Mouse (Mus musculus) kidney, adult 8-10 months (tissue): Measurements from ENCODE around the gene Spsb2.
"Not testable (repeated sequence)": the region's sequence is repeated elsewhere in the genome, so short reads cannot be mapped to it uniquely, and the experiment has no call there.

Experiments
- DNase-seq, 2 experiments: peaks; one replicate each; pipeline ENCODE4 v3.0.0; 2022

The Spsb2 gene

DNA sequence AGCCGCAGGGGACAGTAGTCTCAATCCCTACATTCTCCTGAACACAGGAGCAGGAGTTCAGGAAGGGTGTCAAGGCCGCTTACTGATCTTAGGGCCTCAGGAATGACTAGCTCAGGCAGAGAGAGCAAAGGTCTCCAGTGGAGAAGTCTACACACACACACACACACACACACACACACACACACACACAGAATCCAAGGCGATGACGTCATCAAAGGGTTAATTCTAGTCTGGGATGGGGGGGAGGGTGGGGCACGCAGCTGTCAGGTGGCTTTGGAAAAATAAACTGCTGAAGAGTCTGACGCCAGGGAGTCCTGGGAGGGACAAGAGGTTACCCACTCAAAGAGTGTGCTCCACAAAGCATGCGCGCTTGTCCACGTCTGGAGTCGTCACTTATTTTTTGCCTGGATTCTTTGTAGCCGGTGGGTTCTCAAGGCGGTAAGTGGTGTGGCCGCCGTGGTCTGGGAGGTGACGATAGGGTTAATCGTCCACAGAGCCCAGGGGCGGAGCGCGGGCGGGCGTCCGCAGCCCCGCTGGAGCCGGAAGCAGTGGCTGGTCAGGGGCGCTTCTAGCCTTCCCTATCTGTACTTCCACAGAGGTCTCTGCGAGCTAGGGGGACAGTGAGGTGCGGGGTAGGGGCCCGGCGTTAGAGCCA, at the start of gene Spsb2:
Spsb2 (plus strand) TSS at position 304 of the 655 bp plus-strand sequence.
- peak; percentile 81 to 87 for DNase-seq

DNA sequence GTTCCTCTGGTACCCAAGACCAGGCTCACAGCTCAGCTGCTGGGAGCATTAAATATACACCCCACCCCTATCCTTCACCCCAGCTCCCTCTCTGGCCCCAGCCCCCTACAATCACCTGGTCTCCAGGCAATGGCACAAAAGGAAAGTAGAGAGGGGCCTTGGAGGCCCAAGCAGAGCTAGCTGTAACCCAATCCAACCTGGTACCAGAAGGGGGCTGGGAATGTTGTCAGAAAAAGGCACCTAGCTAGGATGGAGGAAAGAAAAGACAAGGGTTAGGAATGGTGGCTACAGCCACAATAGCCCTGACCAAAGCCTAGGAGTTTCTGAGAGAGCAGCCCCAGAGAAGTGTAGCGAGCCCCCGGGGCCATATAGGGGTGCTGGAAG, 49.6 kb upstream of the Spsb2 start:
- DNase-seq, result no peak

GRCm38 (mm10) chr6:124759259-124759658, 49.2 kb upstream of the Spsb2 start:
- DNase-seq, result peak; percentile 87 to 90

DNA sequence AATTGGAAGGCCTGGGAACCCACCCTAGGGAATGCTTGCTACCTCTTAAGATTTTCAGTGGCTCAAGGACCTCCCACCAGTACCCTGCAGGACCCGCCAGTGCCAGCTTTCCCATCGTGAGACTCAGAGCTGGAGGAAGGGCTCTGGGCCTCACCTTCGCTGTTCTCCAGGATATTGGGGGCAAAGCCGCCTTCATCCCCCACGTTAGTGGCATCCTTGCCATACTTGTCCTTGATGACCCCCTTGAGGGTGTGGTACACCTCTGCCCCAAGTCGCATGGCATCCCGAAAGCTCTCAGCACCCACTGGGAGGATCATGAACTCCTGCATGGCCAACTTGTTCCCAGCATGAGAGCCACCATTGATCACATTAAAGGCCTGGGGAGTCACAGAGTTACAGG, 42.5 kb upstream of the Spsb2 start:
- no peak for DNase-seq

DNA sequence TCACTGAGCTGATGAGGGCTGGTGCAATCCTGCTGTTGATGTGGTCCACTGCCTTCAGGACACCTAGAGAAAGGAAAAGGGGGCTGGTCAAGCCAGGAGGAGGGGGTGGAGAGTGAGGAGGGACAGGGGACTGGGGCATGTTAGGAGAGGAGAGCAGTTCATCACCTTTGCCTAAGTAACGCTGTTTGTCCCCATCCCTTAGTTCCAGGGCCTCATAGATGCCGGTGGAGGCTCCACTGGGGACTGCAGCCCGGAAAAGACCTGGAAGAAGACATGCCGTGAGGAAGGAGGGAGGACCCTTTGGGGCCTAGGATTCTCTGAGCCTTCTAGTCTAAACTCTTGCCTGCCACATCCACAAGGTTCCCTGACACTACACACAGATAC, 40.9 kb upstream of the Spsb2 start:
- DNase-seq, result no peak

DNA sequence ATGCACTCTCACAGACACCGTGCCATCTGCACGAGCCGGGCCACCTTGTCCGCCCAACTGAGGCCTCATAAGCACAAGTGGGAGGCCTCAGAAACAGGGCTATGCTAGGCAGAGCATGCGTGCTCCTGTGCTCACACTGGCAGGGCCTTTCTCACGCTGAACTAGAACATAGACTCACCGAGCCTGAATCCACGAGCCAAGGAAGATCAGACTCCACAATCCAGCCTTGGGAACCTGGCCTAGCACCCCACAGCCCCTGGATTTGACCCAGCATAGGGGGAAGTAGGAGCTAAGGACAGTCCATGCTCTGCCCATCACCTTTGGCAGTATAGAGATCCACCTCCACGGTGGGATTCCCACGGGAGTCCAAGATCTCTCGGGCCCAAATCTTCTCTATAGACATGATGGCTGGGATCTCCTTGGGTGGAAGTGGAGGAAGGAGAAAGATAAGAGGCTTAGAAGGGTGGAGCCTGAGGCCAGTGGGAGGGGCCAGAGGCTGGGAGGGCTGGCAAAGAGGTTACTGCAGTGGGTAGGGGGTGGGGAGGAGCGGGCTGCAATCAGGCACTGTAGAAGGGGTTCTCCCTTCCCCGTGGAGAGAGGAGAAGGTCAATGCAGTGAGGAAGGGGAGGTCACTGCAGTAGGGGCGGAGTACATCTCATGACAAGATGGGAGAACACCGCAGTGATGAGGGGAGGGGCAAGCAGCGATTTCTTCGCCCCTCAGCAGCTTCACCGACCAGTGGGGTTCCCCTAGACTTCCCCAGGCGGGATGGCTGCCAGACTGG, 40.3 kb upstream of the Spsb2 start:
- no peak for DNase-seq

DNA sequence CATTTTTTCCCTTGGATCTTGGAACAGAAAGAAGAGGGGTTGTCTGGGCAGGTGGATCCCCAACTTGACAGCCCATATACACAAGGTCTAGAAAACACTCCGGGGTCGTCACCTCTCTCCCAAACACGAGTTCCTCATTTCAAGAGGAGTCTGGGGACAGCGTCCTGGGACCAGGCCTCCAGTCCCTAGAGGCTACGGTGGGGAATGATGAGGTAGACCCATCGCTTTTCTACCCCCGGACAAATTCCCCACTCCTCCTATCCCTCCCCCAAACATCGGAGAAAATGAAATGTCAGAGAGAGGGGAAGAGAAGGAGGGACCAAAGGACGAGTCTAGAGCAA, 39.8 kb upstream of the Spsb2 start:
- DNase-seq, result no peak

DNA sequence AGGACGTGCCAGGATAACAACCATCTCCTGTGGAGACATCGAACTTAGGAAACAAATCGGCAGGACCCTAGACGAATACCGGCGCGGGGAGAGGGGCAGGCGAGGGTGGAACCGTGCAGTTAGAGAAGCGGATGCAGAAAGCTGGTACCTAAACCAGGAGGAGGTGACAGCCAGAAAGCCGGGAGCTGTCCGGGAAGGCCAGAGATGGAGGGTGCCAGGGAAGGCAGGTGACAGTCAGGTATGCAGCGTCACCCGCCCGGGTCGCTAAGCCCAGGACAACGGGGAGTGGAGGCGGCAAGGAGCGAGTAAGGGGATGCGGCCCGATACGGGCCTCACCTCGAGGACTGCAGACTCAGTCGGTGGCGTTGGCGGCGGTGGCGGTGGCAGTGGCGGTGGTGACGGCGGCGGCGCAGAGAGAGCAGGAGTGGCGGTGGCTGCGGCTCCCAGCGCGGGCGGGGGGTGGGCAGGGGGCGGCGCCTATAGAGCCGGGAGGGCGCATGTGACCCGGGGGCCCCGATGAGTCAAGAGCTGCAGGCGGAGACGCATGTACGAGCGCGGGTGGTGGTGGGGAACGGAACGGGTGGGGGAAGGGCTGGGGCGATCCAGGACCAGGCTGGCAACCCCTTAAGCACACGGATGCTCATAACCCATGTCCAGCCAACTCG, 39.2 kb upstream of the Spsb2 start, which contains the start of gene Eno2:
Eno2 (minus strand) TSS at position 573 of the 665 bp plus-strand sequence.
- DNase-seq, result no peak

DNA sequence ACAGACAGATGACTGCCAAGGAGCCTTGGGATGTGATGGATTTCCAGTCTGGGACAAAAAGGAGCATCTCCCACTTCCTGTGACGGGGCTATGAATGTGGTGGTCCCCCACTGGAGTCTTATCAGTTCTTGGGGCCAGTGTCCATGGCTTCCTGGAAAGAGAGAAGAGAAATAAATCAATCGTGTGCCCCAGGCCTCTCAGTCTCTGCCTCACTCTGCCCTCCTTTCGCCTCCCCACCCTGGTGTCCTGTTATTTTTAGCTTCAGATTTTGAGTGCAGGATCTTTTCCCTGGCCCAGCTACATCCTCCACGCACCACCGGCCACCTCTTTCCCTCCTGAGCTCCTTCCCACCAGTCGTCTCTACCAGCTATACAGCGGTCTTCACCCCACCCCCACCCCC, 38.4 kb upstream of the Spsb2 start:
- DNase-seq, result no peak

GRCm38 (mm10) chr6:124770511-124770910, 38.0 kb upstream of the Spsb2 start:
- DNase-seq, result no peak

DNA sequence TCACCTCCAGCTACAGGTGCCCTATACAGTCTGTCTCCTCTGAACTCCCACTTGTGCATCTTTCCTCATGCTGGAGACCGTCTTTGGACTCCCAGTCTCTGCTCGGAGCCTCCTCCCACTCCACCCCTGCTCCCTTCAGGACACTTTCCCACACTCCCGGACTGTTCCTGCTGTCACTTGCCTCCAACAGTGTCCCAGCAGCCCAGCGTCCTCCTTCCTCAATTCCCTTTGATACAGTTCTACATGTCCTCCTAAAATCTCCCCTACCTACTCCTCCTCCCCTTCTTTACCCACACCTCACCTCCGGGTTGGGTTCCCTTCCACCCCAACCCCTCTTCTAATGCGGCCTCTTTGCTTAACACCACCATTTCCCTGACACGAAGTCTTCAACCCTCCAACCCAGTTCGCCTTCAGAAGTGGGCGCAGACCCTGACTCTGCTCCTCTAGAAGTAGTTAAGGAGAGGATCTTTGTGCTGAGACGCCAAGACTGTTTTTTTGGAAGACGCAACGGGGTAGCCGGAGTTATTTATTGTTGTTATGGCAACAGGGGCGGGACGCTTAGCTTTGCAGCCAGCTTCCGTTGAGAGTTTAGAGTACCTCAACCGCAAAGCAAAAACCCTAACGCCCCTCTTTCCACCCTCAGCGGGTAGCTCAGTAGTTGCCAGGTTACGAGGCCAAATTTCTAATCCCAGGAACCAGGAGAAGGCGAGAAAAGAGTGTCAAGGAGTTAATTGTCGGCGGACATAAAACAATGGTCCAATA, 29.1 kb upstream of the Spsb2 start, which contains the start of gene Lrrc23:
Lrrc23 (minus strand) TSS at position 506 of the 762 bp plus-strand sequence.
- DNase-seq, result peak in 1 of 2 experiments; percentile 48

DNA sequence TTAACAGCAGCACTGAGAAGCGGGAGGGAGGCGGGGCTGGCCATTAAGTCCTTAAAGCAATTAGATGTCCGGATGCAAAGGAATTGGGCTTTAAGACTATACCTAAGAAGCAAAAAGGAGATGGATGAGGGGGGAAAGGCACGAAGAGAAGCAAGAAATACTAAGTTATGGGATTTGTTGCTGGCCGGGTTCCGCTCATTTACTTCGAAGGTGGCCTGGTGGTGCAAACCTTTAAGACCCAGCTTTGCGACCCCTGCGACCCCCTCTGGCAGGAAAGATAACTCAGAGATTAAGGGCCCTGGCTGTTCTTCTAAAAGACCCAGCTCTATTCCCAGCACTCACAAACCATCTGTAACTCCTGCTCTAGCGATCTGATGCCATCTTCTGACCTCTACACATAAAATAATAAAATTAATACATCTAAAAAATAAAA, 28.5 kb upstream of the Spsb2 start:
- peak in 1 of 2 experiments; percentile 50 for DNase-seq

- no peak for DNase-seq
Observed at GRCm38 (mm10) chr6:124780917-124781316, 27.5 kb upstream of the Spsb2 start.

DNA sequence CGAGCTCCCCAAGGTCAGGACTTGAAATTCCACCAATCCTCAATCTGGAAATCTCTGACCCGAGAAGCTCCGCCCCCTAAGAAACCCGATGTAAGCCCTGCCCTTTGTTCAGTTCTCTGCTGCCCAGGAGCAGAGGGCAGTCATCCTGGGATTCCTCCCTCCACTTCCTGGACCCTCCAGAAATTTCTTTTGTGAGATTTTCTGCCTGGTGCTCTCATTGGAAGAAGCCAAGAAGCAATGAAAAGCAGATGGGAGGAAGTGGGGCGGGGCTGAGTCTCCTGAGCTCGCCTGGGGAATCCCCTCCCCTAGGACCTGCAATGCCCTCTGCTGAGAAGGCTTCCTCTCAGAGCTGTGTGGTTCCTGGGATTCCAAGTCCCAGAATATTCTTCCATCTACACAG, 26.0 kb upstream of the Spsb2 start:
- peak in 1 of 2 experiments; percentile 47 for DNase-seq

- DNase-seq, result peak; percentile 53 to 58
Observed at GRCm38 (mm10) chr6:124786756-124787420, 21.6 kb upstream of the Spsb2 start.

- DNase-seq, result no peak
Observed at GRCm38 (mm10) chr6:124787722-124788121, 20.7 kb upstream of the Spsb2 start.

DNA sequence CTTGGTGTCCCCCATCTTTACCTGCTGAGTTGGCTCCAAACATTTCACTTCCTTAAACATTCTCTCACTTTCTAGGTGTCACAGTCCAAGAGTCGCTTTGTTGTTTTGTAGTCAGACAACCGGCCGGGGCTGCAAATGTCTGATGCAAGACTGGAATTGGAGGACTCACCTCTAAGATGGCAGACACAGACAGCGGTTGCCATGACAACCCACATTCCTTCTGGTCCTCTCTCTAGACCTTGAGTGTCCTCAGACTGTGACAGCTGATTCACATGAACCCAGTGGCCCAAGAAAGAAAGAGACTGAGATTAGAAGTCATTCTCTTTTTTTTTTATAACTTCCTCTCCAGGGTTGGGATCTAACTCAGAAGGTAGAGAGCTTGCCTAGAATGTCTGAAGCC, 18.9 kb upstream of the Spsb2 start:
- DNase-seq, result no peak

DNA sequence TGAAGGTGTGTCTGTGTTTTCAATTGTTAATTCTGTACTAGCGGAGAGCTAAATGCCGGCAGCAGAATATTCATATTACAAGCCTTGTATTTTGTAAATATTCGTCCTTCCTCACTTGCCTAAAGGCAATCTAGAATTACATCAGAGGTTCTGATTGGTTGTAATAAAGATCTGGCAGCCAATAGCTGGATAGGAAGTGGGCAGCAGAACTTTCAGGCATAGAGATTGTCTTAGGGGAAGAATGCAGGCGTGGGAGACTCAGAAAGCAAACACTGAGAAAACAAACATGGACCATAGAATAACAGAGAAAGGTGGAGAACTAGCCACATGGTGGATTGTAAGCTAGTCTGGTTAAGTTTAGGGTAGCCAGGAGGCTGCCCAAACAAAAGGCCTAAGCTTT, 18.3 kb upstream of the Spsb2 start:
- no peak for DNase-seq

GRCm38 (mm10) chr6:124791911-124792310, 16.6 kb upstream of the Spsb2 start:
- peak in 1 of 2 experiments; percentile 60 for DNase-seq

DNA sequence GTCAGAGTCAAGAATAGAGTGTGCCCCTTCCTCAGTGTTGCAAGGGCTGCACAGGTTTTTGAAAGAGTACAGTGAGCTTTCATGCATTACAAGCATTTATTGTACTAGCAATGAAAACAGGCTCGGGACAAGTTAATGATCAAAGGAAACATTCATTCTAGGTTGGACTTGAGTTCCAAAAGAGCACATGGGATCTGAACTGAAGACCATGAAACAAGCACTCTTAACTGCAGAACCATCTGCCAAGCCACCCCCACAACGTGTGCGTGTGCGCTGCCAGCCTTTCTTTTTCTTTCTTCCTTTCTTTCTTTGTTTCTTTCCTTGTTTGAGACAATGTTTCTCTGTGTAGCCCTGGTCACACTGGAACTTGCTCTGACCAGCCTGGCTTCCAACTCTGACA, 12.7 kb upstream of the Spsb2 start:
- DNase-seq, result peak; percentile 50 to 81

DNA sequence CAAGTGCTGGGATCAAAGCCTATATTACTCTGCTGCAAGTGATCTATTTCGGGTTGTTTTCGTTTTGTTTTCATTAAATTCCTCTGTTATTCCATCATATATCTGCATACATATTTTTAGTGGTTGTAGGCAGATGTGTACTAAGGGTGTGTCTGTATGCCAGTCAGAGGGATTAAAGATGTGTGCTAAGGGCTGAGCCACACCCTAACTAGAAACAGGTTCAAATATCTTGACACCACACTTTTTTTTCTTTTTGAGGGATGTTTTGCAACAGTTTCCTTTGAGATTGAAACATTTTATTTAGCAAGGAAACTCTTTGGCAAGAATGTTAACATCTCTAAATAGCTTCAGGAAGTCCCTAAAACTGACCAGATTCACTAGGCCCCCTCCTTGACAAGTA, 12.3 kb upstream of the Spsb2 start:
- no peak for DNase-seq

- DNase-seq, result not testable (repeated sequence)
Observed at GRCm38 (mm10) chr6:124802400-124802799, 6.1 kb upstream of the Spsb2 start.
